Mouse (Mus musculus) kidney, adult 2 months (tissue): ENCODE measurements at regions not wholly inside any gene's neighbourhood (a gene's known extent, or its start where the extent isn't known, plus 50 kb on each side); places are given as distances from the start of the nearest gene placed in this dataset.

Experiments
- CTCF ChIP-seq: fragments of 200-500 bp; conservative IDR thresholded peaks from 2 replicates; pipeline ENCODE4 v1.5.1; 2011; ENCODE audit warnings: low read depth, mild to moderate bottlenecking, control low read depth, low read length, moderate library complexity, mixed read lengths; ENCODE audit not compliant: insufficient read depth, insufficient read length
- POLR2A ChIP-seq: fragments of 200-500 bp; IDR thresholded peaks from one replicate; pipeline ENCODE4 v1.6.1; 2011; ENCODE audit warnings: low read depth, low read length, control low read depth

- TF ChIP-seq CTCF (no peak), POLR2A (no peak)
Measured at GRCm38 (mm10) chr9:30577243-30577642, 150.3 kb downstream of the Snx19 start.
